Mouse (Mus musculus): ENCODE data around the gene Ppp1r10. TPM values are rescaled to one million over a fixed set of nuclear protein-coding genes. Genes with fewer than 3 reads are reported as not detected.

The Ppp1r10 gene
- polyA plus RNA-seq, 2 experiments = 15.4 to 15.6 TPM

GRCm38 (mm10) chr17:35914975-35915374 lies 1.3 kb upstream of the Ppp1r10 start:
- ATAC-seq (ENCODE audit: insufficient read depth) = no peak
- TF ChIP-seq CTCF (IDR thresholded peaks at IDR 0.05; ENCODE audit: low read depth) (peak; percentile 29; the same call in 1 of the 2 replicates), EP300 (IDR thresholded peaks at IDR 0.05; ENCODE audit: low read depth) (no peak)
- Histone ChIP-seq H3K9me3 (ENCODE audit: control insufficient read depth, low read length) (no peaks in the 10 kb centered on the region), H3K36me3 (replicated peaks; ENCODE audit: control insufficient read depth, insufficient read depth, low read depth) (peaks cover 33% of the 10 kb centered on the region), H3K27ac (no peak overlapping the region), H3K4me2 (ENCODE audit: low read depth) (peak overlapping the region; percentile 66), H3K9ac (replicated peaks) (peak overlapping the region; percentile 78; the same call in 1 of the 2 replicates), H3K27me3 (ENCODE audit: control insufficient read depth, insufficient read depth, low read length) (no peaks in the 10 kb centered on the region), H3K4me1 (replicated peaks; ENCODE audit: control insufficient read depth in 2 of 2, insufficient read depth in 2 of 2, low read length in 1 of 2) (peaks cover 11 to 21% of the 10 kb centered on the region in 2 experiments), H3K4me3 (ENCODE audit: insufficient read depth in 1 of 2, low read depth in 2 of 2, low read length in 2 of 2) (peak overlapping the region; percentile 85 to 88; a peak in 3 of 4 replicates)
- no peak for DNase-seq (ENCODE audit: low read depth in 3 of 3, low spot score in 3 of 3)
- 50% methylated on average over 6 of the region's 6 CpGs for WGBS (ENCODE audit: insufficient replicate concordance)

GRCm38 (mm10) chr17:35915538-35916296 lies 517 bp upstream of the Ppp1r10 start:
- Histone ChIP-seq H3K27me3 (ENCODE audit: control insufficient read depth, insufficient read depth, low read length) (no peaks in the 10 kb centered on the region), H3K9me3 (ENCODE audit: control insufficient read depth, low read length) (no peaks in the 10 kb centered on the region), H3K4me3 (ENCODE audit: insufficient read depth in 1 of 2, low read depth in 2 of 2, low read length in 2 of 2) (peak overlapping the region; percentile 85 to 88), H3K9ac (replicated peaks) (peak overlapping the region; percentile 78), H3K36me3 (replicated peaks; ENCODE audit: control insufficient read depth, insufficient read depth, low read depth) (peaks cover 33% of the 10 kb centered on the region), H3K4me2 (ENCODE audit: low read depth) (peak overlapping the region; percentile 66), H3K4me1 (replicated peaks; ENCODE audit: control insufficient read depth in 2 of 2, insufficient read depth in 2 of 2, low read length in 1 of 2) (peaks cover 16 to 25% of the 10 kb centered on the region in 2 experiments), H3K27ac (peak overlapping the region; percentile 61)
- WGBS (ENCODE audit: insufficient replicate concordance) = 1% methylated on average over 28 of the region's 28 CpGs
- DNase-seq (ENCODE audit: low read depth in 3 of 3, low spot score in 3 of 3) (no peak), ATAC-seq (ENCODE audit: insufficient read depth) (peak; percentile 3)
- TF ChIP-seq EP300 (IDR thresholded peaks at IDR 0.05; ENCODE audit: low read depth) = no peak
- no peak for TF ChIP-seq CTCF (IDR thresholded peaks at IDR 0.05; ENCODE audit: low read depth)

- Histone ChIP-seq H3K9me3 (ENCODE audit: control insufficient read depth, low read length) (no peaks in the 10 kb centered on the region), H3K9ac (replicated peaks) (peak overlapping the region; percentile 100), H3K4me3 (ENCODE audit: insufficient read depth in 1 of 2, low read depth in 2 of 2, low read length in 2 of 2) (peak overlapping the region; percentile 86 to 88), H3K4me2 (ENCODE audit: low read depth) (peak overlapping the region; percentile 96), H3K36me3 (replicated peaks; ENCODE audit: control insufficient read depth, insufficient read depth, low read depth) (peaks cover 26% of the 10 kb centered on the region), H3K27me3 (ENCODE audit: control insufficient read depth, insufficient read depth, low read length) (no peaks in the 10 kb centered on the region), H3K4me1 (replicated peaks; ENCODE audit: control insufficient read depth in 2 of 2, insufficient read depth in 2 of 2, low read length in 1 of 2) (peaks cover 22 to 33% of the 10 kb centered on the region in 2 experiments), H3K27ac (peak overlapping the region; percentile 97)
- no peak for DNase-seq (ENCODE audit: low read depth in 3 of 3, low spot score in 3 of 3)
- WGBS (ENCODE audit: insufficient replicate concordance) = under 1% methylated on average over 8 of the region's 8 CpGs
- TF ChIP-seq EP300 (IDR thresholded peaks at IDR 0.05; ENCODE audit: low read depth) (no peak), CTCF (IDR thresholded peaks at IDR 0.05; ENCODE audit: low read depth) (no peak)
- no peak for ATAC-seq (ENCODE audit: insufficient read depth)
These were observed 869 bp downstream of the Ppp1r10 start for GRCm38 (mm10) chr17:35917143-35917462.

- peaks cover 23% of the 10 kb centered on the region for H3K36me3 ChIP-seq (replicated peaks; ENCODE audit: control insufficient read depth, insufficient read depth, low read depth)
- no peak for ATAC-seq (ENCODE audit: insufficient read depth)
- 0% methylated on average over 13 of the region's 13 CpGs for WGBS (ENCODE audit: insufficient replicate concordance)
- no peaks in the 10 kb centered on the region for H3K27me3 ChIP-seq (ENCODE audit: control insufficient read depth, insufficient read depth, low read length)
- peak overlapping the region; percentile 100 for H3K9ac ChIP-seq (replicated peaks)
- peak overlapping the region; percentile 86 to 88 for H3K4me3 ChIP-seq (ENCODE audit: insufficient read depth in 1 of 2, low read depth in 2 of 2, low read length in 2 of 2)
- H3K27ac ChIP-seq = peak overlapping the region; percentile 97
- H3K4me1 ChIP-seq (replicated peaks; ENCODE audit: control insufficient read depth in 2 of 2, insufficient read depth in 2 of 2, low read length in 1 of 2) = peaks cover 22 to 29% of the 10 kb centered on the region in 2 experiments
- H3K9me3 ChIP-seq (ENCODE audit: control insufficient read depth, low read length) = no peaks in the 10 kb centered on the region
- H3K4me2 ChIP-seq (ENCODE audit: low read depth) = peak overlapping the region; percentile 96
- peak in 1 of 3 experiments; percentile 69 for DNase-seq (ENCODE audit: low read depth in 3 of 3, low spot score in 3 of 3)
- TF ChIP-seq EP300 (IDR thresholded peaks at IDR 0.05; ENCODE audit: low read depth) (no peak), CTCF (IDR thresholded peaks at IDR 0.05; ENCODE audit: low read depth) (no peak)
These were observed 1.4 kb downstream of the Ppp1r10 start for GRCm38 (mm10) chr17:35917463-35918251.
